Mouse (Mus musculus) ovary, postnatal 36 days (tissue): Measurements from ENCODE around the gene Mettl9.
A peak's percentile ranks its signal among the peaks of the same experiment; 100 is the strongest.

Source experiments
- DNase-seq: peaks from one replicate; pipeline ENCODE4 v3.0.0; 2022; ENCODE audit warnings: low spot score, mixed read lengths

Mettl9 gene

GRCm38 (mm10) chr7:121098614-121099389 is 64.6 kb downstream of the Mettl9 start:
- no peak for DNase-seq

- DNase-seq: no peak
Measured at GRCm38 (mm10) chr7:121107851-121108250, 73.6 kb downstream of the Mettl9 start.

GRCm38 (mm10) chr7:121111321-121111720 is 77.1 kb downstream of the Mettl9 start:
- DNase-seq: no peak

GRCm38 (mm10) chr7:121111762-121112161 is 77.5 kb downstream of the Mettl9 start:
- no peak for DNase-seq

- DNase-seq: peak; percentile 63
Measured at GRCm38 (mm10) chr7:121120143-121120818, 86.0 kb downstream of the Mettl9 start.
